Mouse (Mus musculus): ENCODE results near the gene Coro2b. TPM values are rescaled to one million over a fixed set of nuclear protein-coding genes. Genes with fewer than 3 reads are reported as not detected.
A peak's percentile ranks its signal among the peaks of the same experiment; 100 is the strongest.

Coro2b gene
- total RNA-seq, 2 experiments from 2014 or later: 0.38 TPM; not detected in 1

DNA sequence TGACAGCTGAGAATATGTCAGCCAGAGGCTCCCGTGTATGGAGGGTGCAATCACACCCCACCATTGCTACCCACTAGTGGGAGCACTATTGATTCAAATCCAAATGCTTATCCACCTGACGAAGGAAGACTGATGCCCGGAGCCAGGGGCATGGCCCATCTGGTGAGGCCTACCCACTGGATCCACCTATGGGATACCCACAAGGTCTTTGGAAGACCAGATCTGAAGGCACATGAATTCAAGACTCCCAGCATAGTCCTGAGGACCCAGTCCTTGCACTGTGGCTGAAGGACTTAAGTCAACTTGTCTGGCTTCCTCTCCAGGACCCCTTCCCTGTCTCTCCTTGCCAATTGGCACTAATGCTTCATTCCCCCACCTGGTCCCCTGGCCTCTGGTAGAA, 54.1 kb downstream of the Coro2b start:
- no peak for ATAC-seq (replicated peaks; ENCODE audit: low FRiP score, poor library complexity, severe bottlenecking)

DNA sequence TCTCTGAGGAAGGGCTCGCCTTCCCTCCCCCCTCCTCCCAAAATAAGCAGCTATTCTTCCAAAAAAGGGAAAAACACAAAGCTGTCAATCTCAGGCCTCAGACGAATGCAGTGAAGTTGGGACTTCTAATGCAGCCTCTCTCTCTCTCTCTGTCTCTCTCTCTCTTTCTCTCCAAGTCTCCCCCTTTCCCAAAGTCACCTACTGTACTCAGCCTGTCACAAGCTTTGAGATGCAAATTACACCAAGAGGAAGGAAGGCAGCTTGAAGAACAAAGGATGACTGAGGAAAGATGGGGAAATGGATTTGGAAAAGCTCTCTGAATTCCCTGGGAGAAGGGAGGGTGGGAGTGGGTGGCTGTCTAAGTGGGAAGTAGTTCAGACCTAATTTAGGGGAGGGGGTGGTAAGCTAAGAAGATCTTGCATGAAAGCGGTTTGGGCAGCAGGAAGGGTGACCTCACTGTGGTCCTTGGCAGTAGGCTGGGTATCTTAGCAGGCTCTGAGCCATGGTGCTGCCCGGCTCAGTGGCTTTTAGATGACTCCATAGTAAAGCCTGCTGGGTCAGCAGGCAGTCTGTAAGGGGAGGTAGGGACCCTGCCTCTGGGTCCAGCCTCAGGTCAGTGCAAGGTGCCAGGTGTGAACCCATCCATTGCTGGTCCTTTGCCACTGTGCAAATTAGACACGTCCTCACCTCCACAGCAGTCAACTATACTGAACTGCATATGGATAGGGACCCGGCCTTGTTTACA, 55.8 kb downstream of the Coro2b start:
- ATAC-seq (replicated peaks; ENCODE audit: low FRiP score, poor library complexity, severe bottlenecking): no peak

GRCm38 (mm10) chr9:62480149-62480548, 56.7 kb downstream of the Coro2b start:
- no peak for ATAC-seq (replicated peaks; ENCODE audit: low FRiP score, poor library complexity, severe bottlenecking)

DNA sequence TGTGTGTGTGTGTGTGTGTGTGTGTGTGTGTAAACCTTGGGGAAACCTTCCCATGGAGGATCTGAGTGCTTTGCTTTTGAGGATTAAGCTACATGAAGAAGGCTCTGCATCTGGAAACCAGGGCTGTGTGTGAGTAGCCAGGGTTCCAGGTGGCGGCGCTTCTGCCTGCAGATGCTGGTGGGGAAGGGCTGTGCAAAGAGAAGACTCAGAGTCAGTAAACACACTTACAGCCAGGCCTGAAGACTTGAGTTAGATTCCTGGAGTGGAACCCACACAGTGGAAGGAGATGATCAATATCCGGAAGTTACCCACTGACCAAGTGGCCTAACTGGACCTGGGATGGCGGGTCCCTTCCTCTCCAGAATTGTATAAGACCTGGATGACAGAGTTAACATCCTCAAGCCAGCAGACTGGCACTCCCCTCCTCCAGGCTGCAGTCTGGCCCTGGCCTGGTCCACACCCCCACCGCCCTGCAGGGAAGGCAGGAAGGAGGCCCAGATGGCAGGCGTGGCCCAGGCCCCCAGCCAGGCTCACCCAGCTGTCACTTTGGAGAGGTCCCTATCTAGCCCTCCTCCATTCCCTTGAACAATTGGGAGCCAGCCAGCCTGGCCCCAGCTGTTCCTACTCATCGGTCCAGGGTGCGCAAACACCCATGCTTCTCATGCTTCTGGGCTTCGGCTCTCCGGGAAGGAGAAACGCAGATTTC, 59.9 kb downstream of the Coro2b start:
- ATAC-seq (replicated peaks; ENCODE audit: low FRiP score, poor library complexity, severe bottlenecking): no peak

DNA sequence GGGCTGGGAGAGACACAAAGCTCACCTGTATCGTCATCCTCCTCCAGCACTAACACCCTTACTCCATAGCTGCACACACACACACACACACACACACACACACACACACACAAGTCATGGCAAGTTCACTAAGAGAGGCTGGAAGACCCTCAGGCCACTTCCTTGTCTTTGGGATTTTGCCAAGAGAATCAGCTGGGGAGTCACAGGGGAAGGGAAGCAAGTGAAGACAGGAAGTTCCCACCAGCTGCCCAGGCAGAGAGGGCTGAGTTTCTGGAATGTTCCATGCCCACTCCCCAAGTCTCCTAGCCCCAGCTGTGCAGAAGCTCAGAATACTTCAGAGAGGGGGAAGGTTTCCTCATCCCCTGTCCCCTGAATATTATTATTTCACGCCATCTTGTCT, 62.6 kb downstream of the Coro2b start:
- no peak for ATAC-seq (replicated peaks; ENCODE audit: low FRiP score, poor library complexity, severe bottlenecking)

DNA sequence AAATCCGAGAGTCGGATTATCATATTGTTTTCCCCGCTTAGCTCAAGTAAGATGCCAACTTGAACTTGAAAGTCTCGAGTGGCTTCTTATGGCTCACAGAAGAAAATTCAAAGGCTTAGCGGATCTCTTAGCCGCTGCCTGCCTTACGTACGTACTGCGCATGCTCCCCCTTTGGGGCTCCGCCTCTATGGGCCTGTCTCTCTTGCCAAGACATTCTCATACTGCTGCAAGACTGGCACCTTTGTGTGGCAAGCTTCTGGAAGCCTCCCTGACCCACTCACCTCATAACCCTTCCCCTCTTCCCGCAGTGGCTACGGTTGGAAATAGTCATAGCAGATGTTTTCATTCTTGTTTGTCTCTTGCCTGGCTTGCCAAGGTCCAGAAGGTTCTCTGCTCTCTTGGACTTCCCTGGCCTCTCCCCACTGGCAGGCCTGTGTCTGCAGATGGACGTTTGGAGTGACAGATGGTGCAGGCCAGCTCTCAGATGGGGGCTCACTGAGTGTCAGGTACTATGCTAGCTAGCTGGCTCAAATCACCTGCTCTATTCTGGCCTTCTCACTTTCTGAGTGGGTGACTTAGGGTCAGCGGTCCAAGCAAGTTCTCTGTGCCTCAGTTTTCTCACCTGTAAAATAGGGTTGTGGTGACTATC, 65.2 kb downstream of the Coro2b start:
- ATAC-seq (replicated peaks; ENCODE audit: low FRiP score, poor library complexity, severe bottlenecking): no peak

DNA sequence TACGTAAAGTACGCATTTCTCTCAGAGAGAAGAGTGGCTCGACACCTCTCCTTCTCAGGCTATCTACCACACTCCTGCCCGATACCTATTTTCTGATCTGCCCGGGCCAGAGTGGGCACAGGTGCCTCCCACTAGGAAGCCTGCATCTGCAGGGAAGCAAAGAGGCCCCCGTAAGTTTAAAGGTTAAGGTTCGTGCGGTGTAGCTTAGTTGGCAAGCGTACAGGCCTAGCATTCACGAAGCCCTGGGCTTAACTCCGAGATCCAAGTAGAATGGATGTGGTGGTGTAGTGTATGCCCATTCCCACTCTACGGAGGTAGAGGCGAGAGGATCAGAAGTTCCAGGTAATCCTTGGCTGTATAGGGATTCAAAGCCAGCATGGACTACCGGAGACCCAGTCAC, 65.8 kb downstream of the Coro2b start:
- no peak for ATAC-seq (replicated peaks; ENCODE audit: low FRiP score, poor library complexity, severe bottlenecking)

- ATAC-seq (replicated peaks; ENCODE audit: low FRiP score, poor library complexity, severe bottlenecking): peak; percentile 73
Observed at GRCm38 (mm10) chr9:62470398-62470797, 66.4 kb downstream of the Coro2b start.

DNA sequence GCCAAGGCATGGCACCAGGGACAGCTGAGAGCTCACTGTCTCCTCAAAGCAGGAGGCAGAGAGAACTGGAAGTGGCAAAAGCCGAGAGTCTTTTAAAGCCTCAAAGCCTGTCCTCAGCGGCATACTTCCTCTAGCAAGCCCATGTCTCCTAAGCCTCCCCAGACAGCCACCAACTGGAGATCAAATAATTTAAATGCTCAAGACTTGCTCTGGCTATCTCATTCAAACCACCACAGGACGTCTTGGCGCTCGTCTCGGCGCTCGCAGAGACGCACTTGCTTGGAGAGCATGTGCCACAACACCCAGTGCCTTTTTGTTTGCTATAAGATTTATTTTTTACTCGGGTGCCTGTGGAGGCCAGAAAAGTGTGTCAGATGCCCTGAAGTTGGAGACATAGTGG, 67.1 kb downstream of the Coro2b start:
- ATAC-seq (replicated peaks; ENCODE audit: low FRiP score, poor library complexity, severe bottlenecking): no peak

DNA sequence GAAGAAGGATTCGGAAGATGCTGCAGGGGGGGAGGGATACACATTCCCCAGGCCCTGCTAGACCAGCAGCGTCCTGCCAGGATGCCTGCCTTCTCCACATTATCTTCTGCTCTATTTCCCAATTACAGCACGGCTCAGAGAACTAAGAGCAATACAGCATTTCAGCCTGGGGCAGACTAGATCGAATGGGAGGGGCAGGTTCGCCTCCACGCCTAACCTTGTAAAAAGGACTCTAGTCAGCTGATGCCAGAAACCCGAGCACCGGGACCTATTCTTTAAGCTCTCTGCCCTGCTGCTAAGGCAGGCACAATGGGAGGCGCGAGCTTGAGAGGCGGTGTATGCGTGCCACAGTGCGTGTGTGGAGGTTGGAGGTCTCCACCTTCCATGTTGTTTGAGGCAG, 67.7 kb downstream of the Coro2b start:
- no peak for ATAC-seq (replicated peaks; ENCODE audit: low FRiP score, poor library complexity, severe bottlenecking)

DNA sequence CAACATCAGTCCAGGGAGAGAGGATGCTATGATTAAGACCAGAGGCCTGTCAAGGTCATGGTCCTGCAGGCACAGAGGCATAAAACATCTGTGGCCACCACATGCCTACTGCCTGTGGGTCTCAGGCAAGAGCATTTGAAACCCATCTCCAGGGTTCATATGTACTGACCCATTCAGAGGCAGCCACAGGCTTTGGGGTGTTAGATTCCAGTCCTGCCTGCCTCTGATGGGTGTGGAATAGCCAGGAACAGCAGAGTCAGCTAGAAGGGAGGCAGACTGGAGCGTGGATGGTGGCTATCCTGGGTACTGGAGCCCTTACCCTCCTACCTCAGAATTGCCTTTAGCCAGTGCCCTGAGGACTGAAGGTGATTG, 69.4 kb downstream of the Coro2b start:
- no peak for ATAC-seq (replicated peaks; ENCODE audit: low FRiP score, poor library complexity, severe bottlenecking)

DNA sequence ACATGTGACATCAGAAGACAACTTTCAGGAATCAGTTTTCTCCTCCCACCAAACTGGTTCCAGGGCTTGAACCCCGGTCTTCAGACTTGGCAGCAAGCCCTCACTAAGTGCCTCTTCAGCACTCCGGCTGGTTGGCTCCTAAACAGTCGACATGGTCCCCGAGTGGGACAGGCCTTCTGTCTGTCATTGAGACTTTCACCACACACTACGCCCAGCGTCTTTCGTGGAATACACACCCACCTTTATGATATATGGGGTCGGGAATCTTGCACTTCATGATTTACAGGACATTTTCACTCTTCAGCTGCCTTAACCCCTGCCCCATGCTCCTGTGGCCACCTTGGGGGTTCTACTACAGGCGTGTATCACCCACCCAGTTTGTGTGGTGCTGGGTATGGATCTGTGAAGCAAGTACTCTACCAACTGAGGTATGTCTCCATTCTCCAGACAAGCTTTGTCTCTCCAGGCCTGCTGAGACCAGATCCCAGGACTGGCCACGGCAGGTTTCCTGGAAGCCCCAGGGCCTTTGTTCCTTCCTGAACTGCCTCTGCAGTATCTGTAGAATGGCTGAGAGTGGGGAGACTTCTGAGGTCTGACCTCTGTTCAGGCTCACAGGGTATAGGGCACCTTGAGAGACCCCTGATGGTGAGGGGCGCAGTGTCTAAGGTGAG, 70.0 kb downstream of the Coro2b start:
- no peak for ATAC-seq (replicated peaks; ENCODE audit: low FRiP score, poor library complexity, severe bottlenecking)

DNA sequence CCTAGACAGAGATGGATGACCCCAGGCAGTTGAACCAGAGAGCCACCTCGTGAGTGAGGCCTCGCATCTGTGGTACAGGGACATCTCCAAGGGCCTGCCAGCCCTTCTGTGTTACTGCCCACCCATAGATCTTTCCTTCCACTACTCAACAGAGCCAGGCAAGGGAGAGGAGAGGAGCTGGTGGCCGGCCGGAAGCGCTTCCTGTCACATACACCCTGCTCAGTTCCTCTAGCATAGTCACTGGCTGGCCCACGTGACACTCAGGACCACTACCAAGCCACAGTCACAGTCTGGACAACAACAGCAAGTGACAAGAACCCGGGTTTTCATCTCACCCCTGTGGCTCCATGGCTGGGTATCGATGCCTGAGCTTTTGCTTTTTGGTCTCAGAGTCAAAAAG, 70.8 kb downstream of the Coro2b start:
- no peak for ATAC-seq (replicated peaks; ENCODE audit: low FRiP score, poor library complexity, severe bottlenecking)

GRCm38 (mm10) chr9:62464727-62465126, 72.1 kb downstream of the Coro2b start:
- no peak for ATAC-seq (replicated peaks; ENCODE audit: low FRiP score, poor library complexity, severe bottlenecking)

DNA sequence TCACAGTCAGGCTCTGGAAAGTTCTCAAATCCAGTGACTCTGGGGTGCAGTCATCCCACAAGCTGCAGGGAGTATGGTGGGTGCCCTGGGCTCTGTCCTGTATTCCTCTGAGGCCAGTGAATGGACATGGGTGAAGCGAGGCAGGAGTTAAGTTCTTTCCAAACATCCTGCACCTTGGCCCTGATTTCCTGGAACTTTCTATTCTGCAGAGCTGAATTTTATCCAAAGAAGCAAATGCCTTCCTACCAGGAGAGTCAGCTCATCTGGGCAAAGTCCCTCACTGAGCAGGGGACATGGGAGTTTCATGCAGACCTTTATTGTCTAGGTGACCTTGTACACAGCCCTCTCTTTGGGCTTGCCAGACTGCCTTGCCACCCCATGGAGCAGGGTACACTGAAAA, 75.1 kb downstream of the Coro2b start:
- no peak for ATAC-seq (replicated peaks; ENCODE audit: low FRiP score, poor library complexity, severe bottlenecking)

DNA sequence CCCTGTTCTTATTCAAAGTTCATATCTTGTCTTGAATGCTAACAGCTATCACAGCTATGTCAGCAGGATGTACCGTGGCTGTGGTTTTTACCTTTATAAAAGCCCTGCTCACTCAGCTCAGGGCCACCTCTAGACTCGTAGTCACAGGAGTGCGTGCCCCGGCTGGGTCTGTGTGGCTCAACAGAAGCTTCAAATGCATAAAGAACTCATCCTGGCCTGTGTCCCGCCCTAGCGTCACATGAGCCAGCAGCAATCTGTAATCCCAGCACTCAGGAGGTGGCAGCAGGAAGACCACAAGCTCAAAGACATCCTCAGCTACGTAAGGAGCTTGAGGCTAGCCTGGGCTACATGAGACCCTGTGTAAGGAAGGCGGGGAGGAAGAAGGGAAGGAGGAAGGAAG, 75.7 kb downstream of the Coro2b start:
- ATAC-seq (replicated peaks; ENCODE audit: low FRiP score, poor library complexity, severe bottlenecking): no peak

DNA sequence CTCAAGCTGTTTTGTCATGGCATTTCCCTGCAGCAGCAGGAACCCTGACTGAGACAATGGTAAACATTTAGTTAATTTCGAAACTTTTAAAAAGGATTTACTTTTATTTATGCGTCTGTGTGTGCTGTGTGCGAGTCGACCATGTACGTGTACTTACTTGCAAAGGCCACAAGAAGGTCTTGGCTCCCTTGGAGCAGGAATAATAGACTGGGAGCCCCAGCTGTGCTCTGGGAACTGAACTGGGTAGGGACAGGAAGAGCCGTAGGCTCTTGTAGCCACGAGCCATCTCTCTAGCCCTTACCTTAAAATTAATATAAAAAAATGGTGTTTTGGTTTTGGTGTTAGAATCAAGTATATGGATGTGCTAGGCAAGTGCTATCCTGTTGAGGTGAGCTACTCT, 76.8 kb downstream of the Coro2b start:
- ATAC-seq (replicated peaks; ENCODE audit: low FRiP score, poor library complexity, severe bottlenecking): no peak

GRCm38 (mm10) chr9:62458457-62458856, 78.4 kb downstream of the Coro2b start:
- no peak for ATAC-seq (replicated peaks; ENCODE audit: low FRiP score, poor library complexity, severe bottlenecking)

- no peak for ATAC-seq (replicated peaks; ENCODE audit: low FRiP score, poor library complexity, severe bottlenecking)
Observed at GRCm38 (mm10) chr9:62456015-62456414, 80.8 kb downstream of the Coro2b start.

GRCm38 (mm10) chr9:62455210-62455969, 81.5 kb downstream of the Coro2b start:
- no peak for ATAC-seq (replicated peaks; ENCODE audit: low FRiP score, poor library complexity, severe bottlenecking)

All from erythroblast, adult 5-6 weeks (primary cell).